Mouse (Mus musculus): ENCODE data around the gene Rph3a. TPM values are rescaled to one million over a fixed set of nuclear protein-coding genes. Genes with fewer than 3 reads are reported as not detected.
"Not testable (repeated sequence)": the region's sequence is repeated elsewhere in the genome, so short reads cannot be mapped to it uniquely, and the experiment has no call there.

The Rph3a gene
- polyA plus RNA-seq, 1 experiment: not detected

DNA sequence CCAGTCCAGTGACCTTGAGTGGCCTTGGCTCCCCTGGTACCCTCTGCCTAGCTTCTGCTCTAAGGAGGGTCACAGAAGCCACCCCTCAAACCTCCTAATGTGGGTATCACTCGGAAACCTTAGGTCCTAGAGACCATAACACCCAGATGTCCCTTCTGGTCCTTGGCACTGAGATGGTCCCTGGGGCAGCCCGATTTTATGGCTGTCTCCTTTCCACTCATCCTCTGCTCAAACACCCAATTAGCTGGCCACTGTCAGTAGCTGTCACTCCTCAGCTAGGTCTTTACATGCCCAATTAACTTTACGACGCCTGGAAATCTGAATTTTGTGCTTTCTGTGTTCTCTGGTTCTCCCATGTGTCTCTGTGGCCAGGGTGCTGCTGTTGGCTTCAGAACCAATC lies 43.7 kb downstream of the Rph3a start:
- H3K27ac ChIP-seq (replicated peaks; ENCODE audit: low read depth, low read length): no peak overlapping the region
- H3K4me3 ChIP-seq (ENCODE audit: insufficient read depth, low read depth, low read length): no peak overlapping the region

DNA sequence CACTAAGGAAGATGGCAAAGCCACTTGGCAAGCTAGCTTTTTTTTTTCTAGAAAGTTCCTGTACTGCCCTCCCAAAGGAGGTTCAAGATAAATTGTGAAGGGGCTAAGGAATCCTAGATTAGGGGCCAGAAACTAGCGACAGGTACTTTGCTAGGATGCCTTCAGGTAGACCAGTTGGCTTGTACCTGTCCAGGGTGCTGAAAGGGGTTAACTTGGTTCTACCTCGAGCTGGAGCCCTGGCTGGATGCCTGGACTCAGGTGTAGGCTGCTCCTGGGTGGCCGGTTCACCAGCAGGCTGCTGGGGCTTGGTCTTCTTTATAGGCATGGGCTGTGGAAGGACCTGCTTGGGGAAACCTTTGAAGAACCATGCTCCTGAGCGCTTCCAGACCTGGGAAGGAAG lies 48.9 kb downstream of the Rph3a start:
- Histone ChIP-seq H3K27ac (replicated peaks; ENCODE audit: low read depth, low read length) (no peak overlapping the region), H3K4me3 (ENCODE audit: insufficient read depth, low read depth, low read length) (no peak overlapping the region)

More for the DNA sequence above, 43.7 kb downstream of the Rph3a start:
- no peaks in the 10 kb centered on the region for H3K4me1 ChIP-seq (ENCODE audit: control insufficient read depth, insufficient read depth, insufficient read length, low read length)

DNA sequence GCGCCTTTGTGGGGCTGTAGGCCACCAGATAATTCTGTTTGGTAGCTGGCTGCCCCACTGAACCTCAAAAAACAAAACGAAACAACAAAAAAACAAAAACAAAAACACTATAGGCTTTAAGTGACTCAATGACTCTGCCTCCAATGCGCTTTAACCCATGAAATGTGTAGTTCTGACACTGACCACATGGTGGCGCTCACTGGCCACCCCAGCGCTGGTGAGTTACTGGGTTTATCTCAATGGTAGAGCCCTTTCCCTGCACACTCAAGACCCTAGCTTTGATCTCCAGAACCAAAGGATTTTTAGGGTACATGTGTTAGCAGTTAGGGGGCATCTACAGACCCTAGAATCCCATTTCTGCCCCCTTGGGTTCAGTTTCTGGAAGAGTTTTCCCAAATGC lies 55.9 kb downstream of the Rph3a start:
- Histone ChIP-seq H3K4me1 (ENCODE audit: control insufficient read depth, insufficient read depth, insufficient read length, low read length) (no peaks in the 10 kb centered on the region), H3K4me3 (ENCODE audit: insufficient read depth, low read depth, low read length) (no peak overlapping the region), H3K27ac (replicated peaks; ENCODE audit: low read depth, low read length) (no peak overlapping the region)

More for the DNA sequence above, 48.9 kb downstream of the Rph3a start:
- no peaks in the 10 kb centered on the region for H3K4me1 ChIP-seq (ENCODE audit: control insufficient read depth, insufficient read depth, insufficient read length, low read length)

DNA sequence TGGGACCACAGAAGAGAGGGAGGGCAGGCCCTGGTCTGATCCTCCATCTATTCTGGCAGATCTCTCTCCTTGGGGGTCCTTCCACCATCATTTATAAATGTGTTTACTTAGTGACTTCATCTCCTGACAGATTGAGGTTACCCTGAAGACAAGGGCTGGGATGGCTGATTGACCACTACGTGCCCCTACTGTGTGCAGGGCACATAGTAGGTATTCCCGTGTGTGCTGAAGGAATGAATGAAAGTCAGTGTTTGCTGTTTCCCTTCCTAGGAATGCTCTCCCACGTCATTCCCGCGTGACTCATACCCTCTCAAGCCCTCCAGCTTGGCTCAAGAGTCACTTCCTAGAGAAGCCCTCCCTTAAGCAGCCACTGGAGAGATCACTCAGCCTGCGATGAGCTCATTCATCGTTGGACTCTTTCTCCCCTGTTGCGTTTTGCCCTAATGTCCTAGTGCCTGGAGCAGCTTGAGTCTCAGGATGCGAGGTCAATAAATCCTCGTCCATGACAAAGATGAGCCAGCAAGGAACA lies 57.6 kb downstream of the Rph3a start:
- Histone ChIP-seq H3K27ac (replicated peaks; ENCODE audit: low read depth, low read length) (no peak overlapping the region), H3K4me1 (ENCODE audit: control insufficient read depth, insufficient read depth, insufficient read length, low read length) (no peaks in the 10 kb centered on the region), H3K4me3 (ENCODE audit: insufficient read depth, low read depth, low read length) (no peak overlapping the region)

DNA sequence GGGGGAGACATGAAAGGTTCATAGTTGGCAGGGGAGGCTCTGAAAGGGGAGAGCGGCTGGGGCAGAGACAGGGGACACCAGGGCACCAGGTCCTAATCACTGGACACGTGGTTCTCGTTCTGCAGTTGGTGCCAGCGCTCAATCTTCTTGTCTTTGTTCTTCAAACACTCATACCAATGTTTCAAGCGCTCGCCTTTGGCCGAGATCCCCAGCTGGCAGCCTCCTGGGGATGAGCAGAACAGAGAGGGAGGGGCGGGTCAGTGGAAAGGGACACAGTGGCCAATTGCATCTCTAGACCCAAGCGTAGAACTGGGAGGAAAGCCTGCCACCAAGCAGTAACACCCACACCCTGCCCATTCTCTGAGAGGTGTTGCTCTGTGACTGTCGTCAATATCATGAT lies 67.8 kb downstream of the Rph3a start:
- Histone ChIP-seq H3K4me1 (ENCODE audit: control insufficient read depth, insufficient read depth, insufficient read length, low read length) (no peaks in the 10 kb centered on the region), H3K27ac (replicated peaks; ENCODE audit: low read depth, low read length) (no peak overlapping the region), H3K4me3 (ENCODE audit: insufficient read depth, low read depth, low read length) (no peak overlapping the region)

DNA sequence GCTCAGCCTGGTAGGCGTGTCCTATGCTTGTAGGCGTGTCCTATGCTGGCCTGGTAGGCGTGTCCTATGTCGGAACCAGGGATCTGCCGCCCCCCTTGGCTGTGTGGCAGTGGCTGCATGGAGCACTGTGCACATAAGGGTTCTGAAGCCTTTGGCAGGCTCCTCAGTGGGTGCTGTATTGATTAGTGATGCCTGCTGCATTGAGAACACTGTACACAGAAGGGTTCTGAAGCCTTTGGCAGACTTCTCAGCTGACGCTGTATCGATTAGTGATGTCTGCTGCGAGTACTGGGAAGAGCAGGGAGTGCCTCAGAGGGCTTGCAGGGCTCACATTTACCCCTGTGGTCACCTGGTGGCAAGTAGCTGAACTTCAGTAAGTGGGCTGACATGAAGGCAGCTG lies 71.3 kb downstream of the Rph3a start:
- no peak overlapping the region for H3K27ac ChIP-seq (replicated peaks; ENCODE audit: low read depth, low read length)
- no peaks in the 10 kb centered on the region for H3K4me1 ChIP-seq (ENCODE audit: control insufficient read depth, insufficient read depth, insufficient read length, low read length)
- H3K4me3 ChIP-seq (ENCODE audit: insufficient read depth, low read depth, low read length): no peak overlapping the region

DNA sequence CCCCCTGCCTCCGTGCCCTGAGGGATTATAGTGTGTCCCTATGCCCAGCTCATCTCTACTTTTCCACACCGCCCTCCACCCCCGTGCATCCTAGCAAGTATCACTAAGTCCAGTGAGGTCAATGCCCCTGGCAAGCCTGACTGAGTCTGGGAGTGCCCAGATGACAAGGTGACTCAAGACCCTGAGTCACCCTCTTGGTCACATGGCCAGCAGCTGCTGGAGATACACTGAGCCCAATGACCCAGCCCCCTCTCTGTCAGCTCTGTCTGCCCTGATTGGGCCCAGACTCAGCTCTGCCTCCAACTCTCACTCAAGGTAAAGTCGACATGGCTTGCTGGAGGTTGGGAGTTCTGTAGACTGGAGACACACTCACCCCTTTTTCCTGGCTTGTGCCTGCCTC lies 72.1 kb downstream of the Rph3a start:
- Histone ChIP-seq H3K4me1 (ENCODE audit: control insufficient read depth, insufficient read depth, insufficient read length, low read length) (no peaks in the 10 kb centered on the region), H3K4me3 (ENCODE audit: insufficient read depth, low read depth, low read length) (no peak overlapping the region)

DNA sequence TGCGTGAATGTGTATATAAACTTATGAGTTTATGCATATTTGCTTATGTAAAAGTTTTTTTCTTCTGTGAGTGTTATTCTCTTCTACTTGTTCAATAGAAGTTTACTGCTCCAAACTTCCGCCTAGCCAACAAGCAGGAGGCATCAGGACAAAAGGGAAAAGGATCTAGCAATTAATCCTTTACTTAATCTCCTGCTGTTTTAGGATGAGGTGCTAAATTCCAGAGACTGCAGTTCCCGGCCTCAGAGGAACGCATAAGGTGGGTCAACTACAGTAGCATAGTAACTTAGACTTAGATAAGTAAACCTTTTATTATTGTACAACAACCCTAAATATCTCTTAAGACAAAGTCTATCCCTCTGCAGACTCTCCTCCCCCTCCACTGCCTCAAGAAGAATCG lies 75.9 kb downstream of the Rph3a start:
- Histone ChIP-seq H3K4me3 (ENCODE audit: insufficient read depth, low read depth, low read length) (no peak overlapping the region), H3K4me1 (ENCODE audit: control insufficient read depth, insufficient read depth, insufficient read length, low read length) (no peaks in the 10 kb centered on the region)

More for the DNA sequence above, 72.1 kb downstream of the Rph3a start:
- no peak overlapping the region for H3K27ac ChIP-seq (replicated peaks; ENCODE audit: low read depth, low read length)

DNA sequence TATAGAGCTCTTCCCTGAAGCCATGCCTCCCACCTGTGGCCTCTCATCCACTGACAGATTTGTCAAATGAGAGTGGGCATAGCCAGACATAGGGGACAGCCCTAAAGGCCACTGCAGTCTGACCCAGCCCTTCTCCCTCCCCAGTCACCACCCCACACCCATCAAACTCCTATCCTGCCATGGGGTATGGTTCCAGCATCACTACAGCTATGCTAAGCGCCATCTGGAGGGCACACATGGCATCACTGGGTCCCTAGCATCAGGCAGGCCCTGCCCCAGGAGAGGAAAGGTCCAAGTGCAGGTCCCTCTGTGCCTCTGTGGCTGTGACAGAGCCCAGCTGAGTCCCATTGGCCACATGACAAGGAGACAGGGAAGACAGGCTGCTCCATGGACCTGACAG lies 82.9 kb downstream of the Rph3a start:
- Histone ChIP-seq H3K27ac (replicated peaks; ENCODE audit: low read depth, low read length) (no peak overlapping the region), H3K4me1 (ENCODE audit: control insufficient read depth, insufficient read depth, insufficient read length, low read length) (no peaks in the 10 kb centered on the region), H3K4me3 (ENCODE audit: insufficient read depth, low read depth, low read length) (no peak overlapping the region)

More for the DNA sequence above, 75.9 kb downstream of the Rph3a start:
- no peak overlapping the region for H3K27ac ChIP-seq (replicated peaks; ENCODE audit: low read depth, low read length)

DNA sequence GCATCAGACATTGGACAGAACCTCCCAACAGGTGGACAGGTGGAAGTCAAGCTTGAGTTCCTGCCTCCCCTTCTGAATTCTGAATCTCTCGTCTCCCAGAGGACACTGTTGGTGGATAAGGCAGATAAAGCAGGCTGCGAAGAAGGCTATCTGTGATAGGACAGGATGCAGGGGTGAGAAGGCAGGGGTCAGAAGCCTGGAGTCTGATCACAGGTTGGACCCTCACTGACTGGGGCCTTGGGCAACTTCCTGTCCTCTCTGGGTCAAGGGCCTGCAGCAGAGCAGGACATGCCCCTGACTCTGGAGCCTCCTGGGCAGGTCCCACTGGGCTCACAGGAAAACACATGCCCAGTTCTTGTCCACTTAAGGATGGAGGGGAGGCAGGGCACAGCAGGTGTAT lies 83.6 kb downstream of the Rph3a start:
- H3K4me3 ChIP-seq (ENCODE audit: insufficient read depth, low read depth, low read length); H3K4me1 ChIP-seq (ENCODE audit: control insufficient read depth, insufficient read depth, insufficient read length, low read length); H3K27ac ChIP-seq (replicated peaks; ENCODE audit: low read depth, low read length): not testable (repeated sequence)

DNA sequence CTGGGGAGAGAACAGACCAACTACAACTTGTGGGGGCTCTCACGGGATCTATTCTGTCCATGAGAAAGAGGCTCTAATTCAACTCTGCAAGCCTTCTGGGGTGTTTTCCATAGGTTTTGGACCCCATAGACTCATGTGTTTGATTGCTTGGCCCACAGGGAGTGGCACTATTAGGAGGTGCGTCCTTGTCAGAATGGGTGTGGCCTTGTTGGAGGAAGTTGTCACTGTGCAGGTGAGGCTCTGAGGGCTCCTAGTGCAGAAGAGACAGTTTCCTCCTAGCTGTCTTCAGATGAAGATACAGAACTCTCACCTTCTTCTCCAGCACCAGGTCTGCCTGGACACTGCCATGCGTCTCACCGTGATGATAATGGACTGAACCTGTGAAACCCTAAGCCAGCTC lies 85.4 kb downstream of the Rph3a start:
- H3K4me1 ChIP-seq (ENCODE audit: control insufficient read depth, insufficient read depth, insufficient read length, low read length); H3K4me3 ChIP-seq (ENCODE audit: insufficient read depth, low read depth, low read length); H3K27ac ChIP-seq (replicated peaks; ENCODE audit: low read depth, low read length): not testable (repeated sequence)

DNA sequence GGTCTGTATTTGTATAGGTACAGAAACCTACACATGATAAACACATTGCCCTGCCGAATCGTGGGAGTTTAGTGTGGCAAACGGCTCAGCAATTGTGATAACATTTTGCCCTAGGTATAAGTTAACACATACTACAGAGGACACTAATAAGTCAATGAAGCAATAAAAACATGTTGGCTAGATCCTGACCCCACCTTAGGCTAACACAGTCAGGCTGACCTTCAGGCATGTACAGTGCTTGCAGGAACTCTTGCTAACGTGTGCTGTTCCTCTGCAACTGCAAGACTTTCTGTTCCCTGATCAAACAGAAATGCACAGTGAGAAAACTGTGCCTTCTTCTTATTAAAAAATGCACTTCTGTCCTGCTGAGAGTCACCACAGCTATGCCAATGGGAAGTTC lies 85.9 kb downstream of the Rph3a start:
- H3K27ac ChIP-seq (replicated peaks; ENCODE audit: low read depth, low read length): no peak overlapping the region
- H3K4me1 ChIP-seq (ENCODE audit: control insufficient read depth, insufficient read depth, insufficient read length, low read length): no peaks in the 10 kb centered on the region
- H3K4me3 ChIP-seq (ENCODE audit: insufficient read depth, low read depth, low read length): no peak overlapping the region

DNA sequence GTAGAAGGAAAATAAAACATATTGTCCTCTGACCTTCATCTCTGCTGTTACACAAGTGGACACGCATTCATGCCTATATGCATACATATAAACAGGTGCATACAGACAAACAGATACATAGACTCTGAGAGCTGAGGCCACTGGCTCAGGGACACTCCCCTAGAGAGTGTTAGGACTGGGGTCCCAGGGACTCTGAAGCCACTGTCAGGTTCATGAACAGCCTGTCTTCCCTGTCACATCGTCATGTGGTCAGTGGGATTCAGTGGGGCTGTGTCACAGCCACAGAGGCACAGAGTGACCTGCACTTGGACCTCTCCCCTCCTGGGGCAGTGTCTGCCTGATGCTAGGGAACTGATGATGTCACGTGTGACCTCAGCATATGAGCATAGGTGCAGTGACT lies 89.6 kb downstream of the Rph3a start:
- no peak overlapping the region for H3K4me3 ChIP-seq (ENCODE audit: insufficient read depth, low read depth, low read length)
- H3K27ac ChIP-seq (replicated peaks; ENCODE audit: low read depth, low read length): no peak overlapping the region
- no peaks in the 10 kb centered on the region for H3K4me1 ChIP-seq (ENCODE audit: control insufficient read depth, insufficient read depth, insufficient read length, low read length)

DNA sequence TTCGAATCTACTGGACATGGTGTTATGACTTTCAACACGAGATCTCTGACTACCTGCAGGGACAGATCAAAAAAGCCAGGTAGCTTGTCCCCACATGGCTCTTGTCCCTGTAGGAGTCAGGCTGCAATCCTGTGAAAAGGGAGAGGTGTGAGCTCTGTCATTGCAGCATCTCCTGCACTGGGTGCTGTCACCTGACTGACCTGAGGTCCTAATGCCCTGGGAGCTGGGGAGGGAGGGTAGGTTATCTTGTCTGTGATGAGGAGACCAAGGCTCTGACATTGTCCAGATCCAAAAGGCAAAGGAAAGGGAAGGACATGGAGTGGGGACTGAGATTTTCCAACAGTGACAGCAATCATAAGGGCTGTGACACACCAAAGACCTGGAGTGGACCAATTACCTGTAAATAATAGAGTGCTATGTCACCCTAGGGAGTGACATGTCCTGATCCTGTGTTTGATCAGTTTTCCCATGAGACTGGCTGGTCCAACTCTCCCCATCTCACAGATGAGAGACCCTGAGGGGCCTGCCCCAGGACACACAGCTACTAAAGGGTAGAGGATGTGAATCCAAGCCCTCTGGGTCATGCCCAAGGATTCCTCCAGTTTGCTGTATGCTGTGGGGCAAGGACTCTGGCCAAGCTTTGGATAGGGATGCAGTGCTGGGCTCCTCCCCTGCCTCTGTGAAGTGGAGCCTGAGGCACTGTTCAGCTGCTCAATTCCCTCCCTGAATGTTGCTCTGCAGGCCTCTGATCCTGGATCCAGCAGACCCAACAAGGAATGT lies 90.5 kb downstream of the Rph3a start:
- not testable (repeated sequence) for H3K4me3 ChIP-seq (ENCODE audit: insufficient read depth, low read depth, low read length); H3K27ac ChIP-seq (replicated peaks; ENCODE audit: low read depth, low read length); H3K4me1 ChIP-seq (ENCODE audit: control insufficient read depth, insufficient read depth, insufficient read length, low read length)

DNA sequence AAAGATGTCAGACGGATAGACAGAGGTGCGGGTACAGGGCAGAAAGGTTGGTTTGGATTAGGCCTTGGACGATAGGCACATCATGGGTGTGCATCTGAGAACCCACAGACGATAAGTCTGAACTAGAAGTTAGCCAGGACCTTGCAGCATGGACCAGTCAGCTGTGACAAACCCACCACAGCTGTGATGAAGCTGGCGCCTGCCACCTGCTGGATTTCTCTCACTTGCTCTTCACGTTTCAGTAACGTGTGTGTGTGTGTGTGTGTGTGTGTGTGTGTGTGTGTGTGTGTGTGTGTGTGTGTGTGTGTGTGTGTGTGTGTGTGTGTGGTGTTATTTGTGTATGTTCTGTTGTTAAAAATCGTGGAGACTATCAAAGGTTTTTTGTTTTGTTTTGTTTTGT lies 95.7 kb downstream of the Rph3a start, which contains the start of gene Oas1d:
Oas1d (plus strand) TSS at position 333 of the 400 bp plus-strand sequence.
- not testable (repeated sequence) for H3K4me1 ChIP-seq (ENCODE audit: control insufficient read depth, insufficient read depth, insufficient read length, low read length); H3K4me3 ChIP-seq (ENCODE audit: insufficient read depth, low read depth, low read length); H3K27ac ChIP-seq (replicated peaks; ENCODE audit: low read depth, low read length)

All from brown adipose tissue, adult 24 weeks (tissue).